Mouse (Mus musculus) cerebellum, postnatal 10 days (tissue): ENCODE measurements around the gene Ripor3.

Experiments
- DNase-seq, 2 experiments: peaks; one replicate each; pipeline ENCODE4 v3.0.0; 2021; ENCODE audit warnings: mixed read lengths in 2 of 2

Gene Ripor3

DNA sequence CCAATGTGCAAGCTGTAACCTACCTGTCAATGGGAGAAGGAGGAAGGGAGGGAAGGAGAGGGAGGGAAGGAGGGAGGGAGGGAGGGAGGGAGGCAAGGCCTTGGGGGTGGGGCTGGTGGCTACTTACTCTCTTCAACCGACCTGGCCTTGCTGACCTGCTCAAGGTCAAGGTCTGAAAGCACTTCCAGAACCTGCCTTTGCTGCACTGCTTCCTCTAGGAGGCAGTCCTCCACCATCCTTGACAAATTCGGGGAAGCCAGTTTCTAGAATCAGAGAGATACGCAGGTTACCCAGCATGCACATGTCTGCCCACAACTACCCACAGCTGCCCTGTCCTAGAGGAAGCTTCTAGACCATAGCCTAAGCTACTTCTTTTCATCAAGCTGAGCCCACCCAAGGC is 25.5 kb downstream of the Ripor3 start:
- DNase-seq, result no peak

DNA sequence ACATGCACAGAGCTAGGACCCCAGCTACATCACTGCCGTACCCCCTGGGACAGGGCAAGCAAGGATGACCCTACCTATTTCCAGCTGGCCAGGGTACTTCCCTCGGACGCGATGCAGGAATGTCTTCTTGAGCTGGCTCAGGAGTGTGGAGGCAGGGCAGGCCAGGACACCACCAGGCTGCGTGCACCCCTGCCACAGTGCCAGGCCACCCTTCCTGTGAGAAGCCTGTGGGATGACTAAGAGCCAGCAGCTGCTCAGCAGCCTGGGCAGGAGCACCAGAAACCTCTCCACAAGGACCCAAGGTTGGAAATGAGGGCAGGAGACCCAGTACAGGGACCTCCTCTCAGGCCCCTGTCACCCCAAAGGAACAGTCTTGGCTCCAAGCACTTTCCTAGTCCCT is 26.0 kb downstream of the Ripor3 start:
- DNase-seq, result no peak

DNA sequence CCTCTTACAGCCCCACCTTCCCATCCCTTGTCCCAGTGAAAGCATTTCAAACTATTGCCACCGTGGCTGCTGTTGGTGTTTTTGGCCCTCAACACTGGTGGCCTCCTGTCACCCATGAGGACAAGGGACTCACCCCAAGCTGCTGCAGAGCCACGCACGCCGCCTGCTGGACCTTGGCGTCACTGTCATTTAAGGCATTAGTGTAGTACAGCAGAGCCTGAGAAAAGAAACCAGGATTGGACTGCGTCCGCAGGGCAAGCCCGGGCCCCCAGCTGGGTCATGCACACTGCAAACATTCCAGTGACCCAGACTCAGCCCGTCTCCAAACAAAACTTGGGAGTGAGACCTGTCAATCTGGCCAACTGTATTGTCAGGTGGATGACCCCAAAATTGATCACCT is 27.8 kb downstream of the Ripor3 start:
- peak; percentile 45 to 50 for DNase-seq

DNA sequence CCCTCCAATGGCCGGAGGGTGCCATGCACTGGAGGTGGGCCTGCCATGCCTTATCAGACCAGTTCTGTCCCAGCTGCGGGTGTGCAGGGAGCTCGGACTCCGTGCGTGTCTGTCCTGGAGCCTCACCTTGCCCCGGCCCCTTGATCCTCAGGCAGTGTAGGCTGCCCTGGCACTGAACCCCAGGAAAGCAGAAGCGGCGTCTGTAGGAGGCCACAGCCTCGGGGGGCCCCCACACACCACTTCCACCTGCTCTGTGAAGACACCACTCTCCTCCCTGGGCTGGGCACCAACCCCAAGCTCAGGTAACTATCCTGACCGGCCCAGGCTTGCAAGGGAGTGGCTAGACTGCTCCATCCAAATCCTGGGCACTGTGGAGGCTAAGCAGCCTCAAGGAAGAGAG is 30.0 kb downstream of the Ripor3 start:
- DNase-seq, result no peak

DNA sequence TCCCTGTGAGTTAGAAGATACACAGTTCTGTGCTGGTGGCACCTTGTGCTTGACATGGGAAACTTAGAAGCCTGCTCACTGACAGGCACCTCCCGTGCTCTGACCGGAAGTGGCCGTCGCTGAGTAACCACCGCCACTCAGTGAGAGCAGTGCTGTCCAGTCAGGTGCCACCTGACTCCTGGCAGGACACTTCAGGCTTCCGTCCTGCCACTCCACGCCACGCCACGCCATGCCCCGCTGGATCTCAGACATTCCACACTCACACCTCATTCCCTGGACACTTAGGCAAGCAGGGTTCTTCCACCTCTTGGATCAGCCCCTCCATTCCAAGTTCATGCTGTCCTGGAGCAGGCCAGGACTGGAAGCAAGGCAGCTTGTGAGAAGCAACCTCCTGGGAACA is 32.1 kb downstream of the Ripor3 start:
- DNase-seq, result no peak

DNA sequence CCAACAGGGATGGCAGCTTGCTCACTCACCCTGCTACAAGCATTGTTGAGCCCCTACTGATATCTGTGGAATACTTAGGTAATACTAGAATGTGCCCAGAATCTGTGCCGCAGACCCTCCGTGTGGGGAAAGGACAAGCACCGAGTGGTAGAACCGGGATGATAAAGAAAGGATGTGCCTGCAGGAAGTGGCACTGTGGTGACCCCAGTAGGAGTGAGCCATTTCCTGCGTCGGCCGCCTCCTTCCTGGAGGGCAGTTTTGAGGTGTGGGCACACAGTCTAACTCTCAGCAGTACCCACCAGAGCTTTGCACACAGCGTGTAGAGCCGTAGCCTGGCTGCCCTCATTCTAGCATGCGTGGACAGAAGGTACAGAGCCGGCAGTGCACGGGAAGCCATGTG is 34.7 kb downstream of the Ripor3 start:
- no peak for DNase-seq

DNA sequence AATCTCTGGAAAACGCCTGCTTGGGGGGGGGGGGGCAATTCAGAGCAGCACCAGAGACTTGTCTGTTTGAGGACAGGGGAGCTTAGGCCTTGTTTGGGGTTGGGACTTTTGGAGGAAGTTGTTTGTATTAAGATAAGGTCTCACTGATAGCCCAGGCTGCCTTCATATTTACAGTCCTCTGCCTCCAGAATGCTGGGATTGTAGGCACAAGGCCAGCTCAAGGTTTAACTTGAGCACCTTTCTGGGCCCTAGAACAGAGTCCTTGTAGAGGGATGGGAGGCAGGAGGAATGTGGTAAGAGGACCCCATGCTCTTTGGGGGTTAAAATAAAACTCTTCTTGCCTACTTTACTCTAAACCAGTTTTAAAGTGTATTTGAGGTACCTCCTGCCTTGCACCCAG is 37.6 kb downstream of the Ripor3 start:
- no peak for DNase-seq

DNA sequence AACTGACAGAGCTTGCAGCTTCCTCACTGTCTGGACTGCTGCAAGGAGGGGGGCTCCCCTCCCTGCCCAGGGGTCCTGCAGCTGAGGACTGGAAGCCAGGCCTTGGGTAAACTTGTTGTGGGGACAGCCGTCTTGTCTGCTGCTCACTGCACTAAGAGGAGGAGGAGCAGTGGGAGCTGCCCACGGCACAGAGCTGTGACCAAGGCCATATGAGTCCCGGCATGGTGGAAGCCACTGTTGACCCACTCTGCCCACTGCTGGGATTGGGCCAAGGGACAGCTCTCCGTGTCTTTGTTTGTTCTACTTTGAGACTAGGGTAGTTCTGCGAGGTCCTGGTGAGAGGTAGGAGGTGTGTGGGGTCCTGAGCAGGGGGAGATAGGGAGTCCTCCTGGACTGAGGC is 38.3 kb downstream of the Ripor3 start:
- DNase-seq, result no peak

DNA sequence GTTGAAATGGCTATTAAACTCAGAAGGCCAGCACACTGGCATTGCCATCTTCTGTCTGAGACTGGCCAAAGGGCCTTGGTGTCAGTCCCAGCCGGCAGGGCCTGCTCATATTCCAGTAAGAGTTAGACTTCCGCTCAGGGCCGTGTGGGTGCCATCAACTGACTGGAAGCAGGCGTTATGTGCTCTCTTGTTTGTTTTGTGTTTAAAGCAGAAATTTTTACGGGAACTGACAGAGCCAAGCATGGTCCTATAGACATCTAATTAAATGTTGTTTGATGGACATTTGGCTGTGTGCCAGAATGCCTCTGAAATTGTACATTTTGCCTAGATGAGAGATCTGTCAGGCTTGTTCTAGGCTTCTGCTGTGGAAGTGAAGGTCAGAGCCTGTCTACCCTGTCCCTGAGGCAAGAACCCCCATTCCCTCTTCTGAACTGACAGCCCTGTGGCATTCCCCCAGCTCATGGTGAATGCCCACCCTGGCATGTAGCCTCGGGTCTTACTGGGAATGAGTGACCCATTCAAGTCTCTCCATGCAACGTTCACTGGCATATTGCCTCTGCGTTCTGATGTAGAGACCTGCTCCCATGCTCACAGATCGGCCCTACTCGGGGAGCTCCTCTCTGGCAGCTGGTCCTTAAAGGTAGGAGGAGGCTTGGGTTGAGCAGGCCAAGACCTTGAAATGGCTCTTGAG is 40.4 kb downstream of the Ripor3 start:
- DNase-seq, result peak; percentile 71 to 76

DNA sequence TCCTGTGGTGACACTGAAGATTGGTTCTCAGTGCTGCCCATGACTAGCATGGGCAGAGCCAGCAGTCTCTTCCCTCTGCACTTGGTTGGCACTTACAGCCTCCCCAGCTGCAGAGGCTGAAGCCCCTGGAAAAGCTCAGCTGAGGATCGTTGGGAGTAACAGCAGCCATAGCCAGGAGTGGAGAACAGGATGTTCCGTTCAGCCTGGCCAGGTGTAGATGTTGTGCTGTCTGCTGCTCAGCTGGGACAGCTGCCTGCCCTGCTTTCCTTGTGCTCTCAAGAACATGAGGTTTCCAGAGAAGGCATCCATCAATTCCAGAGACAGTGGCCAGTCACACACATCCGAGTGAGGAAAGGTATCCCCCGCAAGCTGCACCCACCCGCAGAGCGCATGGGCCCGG is 41.9 kb downstream of the Ripor3 start:
- DNase-seq, result no peak

DNA sequence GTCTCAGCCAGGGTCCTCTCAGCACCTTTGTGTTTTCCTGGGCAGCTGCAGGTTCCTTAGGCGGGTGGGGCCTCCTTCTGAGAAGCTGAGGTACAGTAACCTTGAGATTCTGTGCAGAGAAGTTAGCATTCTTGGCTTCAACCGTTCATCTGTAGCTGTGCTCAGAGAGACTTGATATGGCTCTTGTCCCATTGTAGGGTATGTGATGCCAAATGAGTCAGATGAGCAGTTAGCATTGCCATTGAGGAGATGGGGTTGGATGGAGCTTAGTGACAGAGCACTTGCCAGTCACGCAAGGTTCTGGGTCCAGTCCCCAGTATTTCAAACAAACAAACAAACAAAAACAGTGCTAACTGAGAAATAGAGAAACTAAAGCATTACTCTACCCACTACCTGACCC is 44.5 kb downstream of the Ripor3 start:
- no peak for DNase-seq

DNA sequence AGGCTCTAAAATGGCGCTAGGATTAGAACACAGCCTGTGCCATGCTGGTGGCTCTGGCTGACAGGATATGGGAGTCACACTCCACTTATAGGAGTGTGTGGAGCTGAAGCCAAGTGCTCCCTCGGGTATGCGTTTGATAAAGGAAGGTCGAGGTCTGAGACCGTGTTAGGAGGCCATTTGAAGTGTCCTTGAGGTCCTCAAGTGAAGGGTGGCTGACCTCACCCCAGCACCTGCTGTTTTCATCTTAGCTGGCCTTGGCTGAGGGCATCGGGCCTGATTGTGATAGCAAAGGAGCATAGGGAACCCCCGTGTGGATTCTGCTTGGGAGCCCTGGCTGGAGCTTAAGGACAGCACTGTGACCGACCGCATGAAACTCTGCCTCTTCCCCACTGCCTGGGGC is 46.1 kb downstream of the Ripor3 start:
- DNase-seq, result no peak

DNA sequence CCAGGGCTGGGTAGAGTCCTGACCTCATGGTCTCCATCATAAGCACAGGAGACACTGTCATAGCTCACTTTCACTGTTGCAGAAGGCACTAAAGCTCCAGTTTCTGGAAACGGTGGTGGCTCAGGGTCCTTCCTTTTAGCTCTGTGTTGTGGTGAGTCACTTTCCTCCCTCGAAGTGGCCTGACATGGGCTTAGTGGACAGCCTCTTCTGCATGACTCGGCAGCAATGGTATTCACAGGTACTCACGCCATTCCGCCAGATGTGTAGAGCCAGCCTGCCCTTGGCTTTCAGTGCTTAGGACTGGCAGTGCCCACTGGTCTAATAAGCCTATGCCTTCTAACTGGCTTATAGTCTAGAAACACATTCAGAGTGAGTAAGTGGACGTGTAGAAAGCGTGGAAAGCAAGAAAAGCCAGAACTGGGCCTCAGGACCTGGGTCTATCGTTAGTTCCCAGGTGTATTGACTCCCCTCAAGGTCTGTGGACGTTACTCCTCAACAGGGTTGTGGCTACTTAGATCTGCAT is 46.6 kb downstream of the Ripor3 start:
- no peak for DNase-seq

DNA sequence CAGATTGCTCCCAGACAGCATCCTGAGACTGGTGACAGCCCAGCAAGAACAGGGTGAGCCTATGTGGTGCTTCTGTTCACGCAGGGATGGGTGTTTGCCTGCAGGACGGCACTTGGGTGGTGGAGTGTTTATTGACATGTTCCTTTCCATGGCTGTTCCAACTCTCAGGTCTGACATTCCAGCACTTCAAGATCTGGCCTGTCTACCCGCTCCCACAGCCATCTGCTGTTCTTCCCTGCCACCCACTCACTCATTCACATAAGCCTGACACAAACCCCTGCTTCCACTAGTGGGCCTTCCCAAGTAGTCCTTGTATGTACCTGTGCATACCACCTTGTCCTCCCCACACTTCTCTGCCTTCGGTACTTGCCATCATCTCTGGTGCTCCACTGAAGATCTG is 47.2 kb downstream of the Ripor3 start:
- DNase-seq, result no peak

DNA sequence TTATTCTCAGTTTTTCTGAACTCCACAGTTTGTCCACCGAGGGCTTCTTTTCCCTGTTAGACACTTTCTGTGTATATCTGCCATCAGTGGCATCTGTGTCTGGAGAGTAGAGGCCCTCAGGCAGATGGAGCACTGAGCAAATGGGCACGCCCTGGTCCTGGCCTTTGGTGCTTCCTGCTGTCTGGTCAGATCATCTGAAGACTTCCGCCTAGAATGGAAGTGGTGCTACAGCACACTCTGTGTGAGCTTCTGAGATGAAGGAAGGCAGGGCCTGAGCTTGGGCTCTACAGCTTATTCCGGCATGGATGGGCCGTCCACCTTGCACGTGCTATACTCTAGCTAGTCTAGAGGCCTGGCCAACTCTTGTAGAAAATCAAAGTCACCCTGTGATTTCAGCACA is 48.1 kb downstream of the Ripor3 start:
- no peak for DNase-seq

DNA sequence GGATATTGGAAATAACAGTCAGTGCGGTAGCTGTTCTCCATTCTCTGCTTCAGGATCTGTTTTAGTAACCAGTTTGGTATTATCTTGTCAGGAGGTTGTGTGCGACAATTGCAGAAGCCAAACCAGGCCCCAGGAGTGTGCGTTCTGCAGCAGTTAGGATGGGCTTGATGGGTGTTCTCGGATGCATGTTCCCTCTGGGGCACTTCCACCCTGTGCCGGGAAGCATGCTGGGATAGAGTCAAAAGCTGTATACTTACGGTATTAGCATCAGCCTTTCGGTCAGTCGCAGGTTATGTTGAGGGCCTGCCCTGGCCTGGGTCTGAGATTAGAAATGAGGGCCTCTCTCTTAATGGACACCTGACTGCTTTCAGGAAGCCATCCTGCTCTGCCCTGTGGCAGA is 49.8 kb downstream of the Ripor3 start:
- DNase-seq, result no peak

DNA sequence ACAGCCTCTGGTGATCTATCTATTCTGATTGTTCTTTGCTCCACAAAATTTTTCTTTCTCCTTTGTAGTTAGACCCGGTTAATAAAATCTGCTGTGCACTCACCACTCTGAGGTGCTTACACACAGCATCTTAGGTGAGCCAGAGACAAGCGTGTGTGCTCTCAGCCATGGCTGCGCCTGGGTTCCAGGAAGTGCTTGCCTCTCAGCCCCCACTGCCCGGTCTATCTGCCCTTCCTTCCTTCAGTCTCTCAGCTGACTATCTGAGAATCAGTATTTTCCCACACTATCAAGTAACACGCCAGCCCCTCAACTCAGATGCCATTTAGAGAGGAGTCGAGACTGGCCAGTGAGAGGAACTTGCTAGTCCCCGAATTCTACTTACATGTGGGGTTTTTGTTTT is 50.4 kb downstream of the Ripor3 start:
- DNase-seq, result no peak

DNA sequence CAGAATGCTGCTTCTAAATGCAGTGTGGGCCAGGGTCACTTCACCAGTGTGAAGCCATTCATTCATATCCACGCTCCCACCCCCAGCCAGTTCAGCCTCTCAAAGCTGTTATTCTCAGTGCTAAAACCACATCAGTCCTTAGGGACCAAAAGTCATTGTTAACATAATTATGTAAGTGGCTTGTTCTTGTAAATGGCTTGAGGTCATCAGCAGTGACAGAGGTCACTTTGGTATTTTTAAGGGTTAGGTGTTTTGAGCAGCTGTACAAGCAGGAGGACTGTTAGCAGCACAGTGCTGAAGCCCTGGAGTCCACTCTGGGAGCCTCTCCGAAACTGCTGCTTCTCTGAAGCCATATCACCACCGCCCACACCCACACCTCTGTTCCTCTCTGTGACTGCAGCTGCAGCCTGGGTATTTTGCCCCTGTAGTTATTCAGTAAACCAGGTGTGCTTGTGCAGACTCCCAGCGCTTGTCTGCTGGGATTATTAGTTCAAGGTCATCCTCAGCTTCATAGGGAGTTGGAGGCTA is 51.0 kb downstream of the Ripor3 start:
- no peak for DNase-seq

DNA sequence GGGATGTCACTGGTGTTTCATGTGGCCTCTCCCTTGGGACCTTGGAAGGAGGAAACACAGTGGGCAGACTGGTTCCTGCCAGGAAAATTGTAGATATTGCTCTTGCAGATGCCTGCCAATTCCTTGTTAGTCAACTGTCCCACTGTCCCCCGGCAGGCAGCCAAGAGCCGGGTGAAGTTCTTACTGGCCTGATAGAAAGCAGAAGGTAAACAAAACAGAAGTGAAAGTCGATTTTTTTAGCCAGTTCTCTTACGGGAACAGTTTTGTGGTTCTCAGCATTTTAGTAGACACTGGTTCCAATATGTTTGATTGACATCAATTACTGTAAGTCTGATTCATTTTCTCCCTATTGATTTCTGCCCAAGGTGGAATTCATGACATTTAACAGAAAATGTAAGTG is 51.6 kb downstream of the Ripor3 start:
- DNase-seq, result peak; percentile 72 to 87

DNA sequence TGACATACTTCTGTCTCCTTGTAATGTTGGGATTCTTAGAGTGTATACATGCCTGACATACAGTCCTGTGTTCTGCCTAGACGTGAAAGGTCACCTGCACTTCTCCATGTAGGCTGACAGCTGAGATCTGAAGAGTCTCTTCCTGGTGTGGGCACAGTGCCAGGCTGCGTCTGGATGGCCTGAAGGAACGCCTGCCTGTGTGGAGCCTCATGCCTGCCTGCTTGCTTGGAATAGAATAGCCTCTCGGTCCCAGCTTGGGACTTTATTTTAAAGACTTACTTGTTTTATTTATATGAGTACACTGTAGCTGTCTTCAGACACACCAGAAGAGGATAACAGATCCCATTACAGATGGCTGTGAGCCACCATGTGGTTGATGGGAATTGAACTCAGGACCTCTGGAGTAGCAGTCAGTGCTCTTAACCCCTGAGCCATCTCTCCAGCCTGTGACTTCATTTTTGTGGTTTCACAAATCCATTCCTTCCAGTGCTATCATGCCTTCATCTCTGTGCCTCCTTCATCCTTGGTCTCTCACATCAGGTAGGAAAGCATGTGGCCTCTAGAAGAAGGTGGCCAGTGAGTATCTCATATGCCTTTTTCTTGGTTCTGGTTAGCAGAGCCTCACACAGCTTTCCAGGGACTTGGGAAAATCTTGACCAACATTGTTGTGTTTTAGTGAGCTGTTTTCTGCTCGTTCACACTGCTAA is 52.2 kb downstream of the Ripor3 start:
- peak; percentile 83 to 85 for DNase-seq

DNA sequence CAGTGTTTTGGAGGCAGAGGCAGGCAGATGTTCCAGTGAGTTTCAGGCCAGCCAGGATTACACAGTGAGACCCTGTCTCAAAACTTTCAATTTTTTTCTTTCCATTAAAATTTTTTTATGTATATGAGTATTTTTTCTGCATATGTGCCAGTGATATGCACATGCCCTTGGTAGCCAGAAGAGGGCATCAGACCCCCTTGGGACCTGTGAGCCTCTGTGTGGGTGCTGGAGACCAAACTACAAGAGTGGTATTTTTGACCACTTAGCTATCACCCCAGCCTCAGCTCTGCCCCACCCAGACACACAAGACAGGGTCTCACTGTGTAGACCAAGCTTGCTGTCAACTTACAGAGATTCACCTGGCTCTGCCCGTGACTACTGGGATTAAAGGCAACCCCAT is 52.9 kb downstream of the Ripor3 start:
- no peak for DNase-seq

DNA sequence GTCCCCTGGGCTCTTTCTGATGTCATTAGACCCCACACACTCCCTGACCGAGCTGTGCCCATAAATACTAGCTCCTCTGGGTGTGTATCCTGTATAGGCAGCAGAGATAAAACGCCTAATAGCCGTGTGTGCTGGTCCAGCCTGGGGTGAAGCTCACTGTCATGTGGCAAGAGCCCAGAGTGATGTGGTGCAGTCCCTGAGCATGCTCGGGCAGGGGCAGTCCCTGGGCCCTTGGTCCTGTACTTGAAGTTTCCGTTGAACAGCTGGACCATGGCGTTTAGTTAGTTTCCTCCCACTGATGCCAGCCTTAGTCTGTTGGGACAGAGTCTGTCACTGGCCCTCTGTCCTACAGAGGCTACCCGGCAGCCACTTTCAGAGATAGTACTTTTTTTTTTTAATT is 55.5 kb downstream of the Ripor3 start:
- DNase-seq, result no peak

DNA sequence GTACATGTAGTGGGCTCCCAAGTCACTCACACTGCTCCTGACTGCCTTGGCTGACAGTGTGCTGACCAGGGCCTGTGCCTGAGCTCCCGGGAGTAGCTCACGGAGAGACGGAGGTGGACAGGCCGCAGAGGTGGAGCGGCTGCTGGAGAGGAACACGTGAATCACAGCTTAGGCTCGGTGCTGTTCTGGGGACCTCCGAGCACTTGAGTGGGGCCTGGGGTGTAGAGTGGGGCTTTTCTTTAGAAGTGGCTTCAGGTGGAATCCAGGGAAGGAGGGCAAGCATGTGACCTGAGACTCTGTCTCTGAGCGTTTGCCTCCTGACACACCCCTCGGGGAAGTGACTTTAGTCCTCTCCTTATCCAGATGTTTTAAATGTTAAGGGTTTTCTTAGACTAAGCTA is 56.6 kb downstream of the Ripor3 start:
- no peak for DNase-seq
